Mouse (Mus musculus) spleen, adult 2 months (tissue): ENCODE data around the gene Stum.

Source experiments
- CTCF ChIP-seq: fragments of 200-500 bp; IDR thresholded peaks from 2 replicates; pipeline ENCODE4 v1.5.1; 2011; ENCODE audit warnings: mild to moderate bottlenecking, inconsistent platforms; ENCODE audit not compliant: insufficient read depth, insufficient read length, insufficient replicate concordance; ENCODE audit errors: extremely low read depth
- POLR2A ChIP-seq: fragments of 200-500 bp; IDR thresholded peaks from 2 replicates; pipeline ENCODE4 v1.6.1; 2011; ENCODE audit warnings: low read depth, low read length, inconsistent platforms

- TF ChIP-seq POLR2A (no peak), CTCF (no peak)
These were observed 15.3 kb downstream of the Stum start for GRCm38 (mm10) chr1:180468004-180468403.
